Mouse (Mus musculus) hindbrain, embryonic 14.5 days (tissue): ENCODE results near the gene Ttc39b. TPM values are rescaled to one million over a fixed set of nuclear protein-coding genes. Genes with fewer than 3 reads are reported as not detected.
A peak's percentile ranks its signal among the peaks of the same experiment; 100 is the strongest.

Source experiments
- ATAC-seq: fragments of 200-750 bp; cut with Nextera tagmentation; 2 replicates; pipeline ENCODE4 v1.8.0; 2017; ENCODE audit warnings: moderate number of reproducible peaks, mild to moderate bottlenecking, moderate TSS enrichment, moderate library complexity; ENCODE audit not compliant: low FRiP score
- DNase-seq: peaks from one replicate; pipeline ENCODE4 v3.0.0-alpha.2; 2015; ENCODE audit warnings: low spot score
- H3K27ac ChIP-seq: fragments of 300-500 bp; sonication (generic); 2 replicates; pipeline ENCODE4 v1.5.1; 2014; ENCODE audit warnings: mild to moderate bottlenecking, moderate library complexity
- H3K27me3 ChIP-seq: fragments of 300-500 bp; sonication (generic); 2 replicates; pipeline ENCODE4 v1.6.1; 2014; ENCODE audit warnings: mild to moderate bottlenecking, low read length, mixed read lengths; ENCODE audit not compliant: control insufficient read depth, insufficient read depth
- H3K36me3 ChIP-seq: fragments of 300-500 bp; sonication (generic); replicated peaks from 2 replicates; pipeline ENCODE4 v1.6.1; 2014; ENCODE audit not compliant: control insufficient read depth, insufficient read depth
- H3K4me1 ChIP-seq: fragments of 300-500 bp; sonication (generic); replicated peaks from 2 replicates; pipeline ENCODE4 v1.6.1; 2014; ENCODE audit warnings: antibody characterized with exemption, low read length, mixed read lengths; ENCODE audit not compliant: control insufficient read depth, insufficient read depth
- H3K4me2 ChIP-seq: fragments of 300-500 bp; sonication (generic); replicated peaks from 2 replicates; pipeline ENCODE4 v1.6.1; 2014; ENCODE audit warnings: mild to moderate bottlenecking, moderate library complexity
- H3K4me3 ChIP-seq: fragments of 300-500 bp; sonication (generic); replicated peaks from 2 replicates; pipeline ENCODE4 v1.5.1; 2014; ENCODE audit warnings: mild to moderate bottlenecking, low read length
- H3K9ac ChIP-seq: fragments of 300-500 bp; sonication (generic); 2 replicates; pipeline ENCODE4 v1.6.1; 2014
- H3K9me3 ChIP-seq: fragments of 300-500 bp; sonication (generic); 2 replicates; pipeline ENCODE4 v1.6.1; 2016; ENCODE audit warnings: low read length; ENCODE audit not compliant: control insufficient read depth
- WGBS: fragments of 180-500 bp; shearing (Covaris S2); extraction: QIAGEN DNeasy Blood & Tissue Kit; methylation state at CpG from one replicate; pipeline ENCODE4 v1.1.7; 2014; 5-methylcytosine and 5-hydroxymethylcytosine counted together
- polyA plus RNA-seq: library from polyadenylated mRNA; unstranded; fragments of >200 nt; fragmentation: Nextera tagmentation; extraction: Ambion mirVana; gene quantifications from 2 replicates; pipeline ENCODE4 v1.2.1, GENCODE M21; 2014

Gene Ttc39b
- polyA plus RNA-seq, 1 experiment from 2014 or later, result 8.2 TPM

GRCm38 (mm10) chr4:83311481-83311880 lies 12.6 kb downstream of the Ttc39b start:
- H3K27me3 ChIP-seq, result no peaks in the 10 kb centered on the region
- ATAC-seq, result no peak
- WGBS, result 84% methylated on average over 8 of the region's 8 CpGs
- no peak overlapping the region for H3K4me2 ChIP-seq
- no peak overlapping the region for H3K27ac ChIP-seq
- H3K9me3 ChIP-seq, result no peaks in the 10 kb centered on the region
- no peak for DNase-seq
- no peak overlapping the region for H3K9ac ChIP-seq
- H3K4me3 ChIP-seq, result no peak overlapping the region
- no peaks in the 10 kb centered on the region for H3K36me3 ChIP-seq
- H3K4me1 ChIP-seq, result 0 out of 2 replicates have a peak, but pooled peaks cover 5% of the 10 kb centered on the region

- no peaks in the 10 kb centered on the region for H3K9me3 ChIP-seq
- WGBS, result 79% methylated on average over 10 of the region's 10 CpGs
- no peaks in the 10 kb centered on the region for H3K36me3 ChIP-seq
- no peaks in the 10 kb centered on the region for H3K27me3 ChIP-seq
- no peak overlapping the region for H3K27ac ChIP-seq
- 0 out of 2 replicates have a peak, but pooled peaks cover 5% of the 10 kb centered on the region for H3K4me1 ChIP-seq
- H3K4me3 ChIP-seq, result no peak overlapping the region
- ATAC-seq (no peak), DNase-seq (no peak)
- no peak overlapping the region for H3K9ac ChIP-seq
- H3K4me2 ChIP-seq, result no peak overlapping the region
Observed at GRCm38 (mm10) chr4:83310990-83311389, 13.1 kb downstream of the Ttc39b start.

GRCm38 (mm10) chr4:83308914-83309313 lies 15.1 kb downstream of the Ttc39b start:
- H3K9ac ChIP-seq, result no peak overlapping the region
- H3K4me3 ChIP-seq, result no peak overlapping the region
- no peak for DNase-seq
- 83% methylated on average over 3 of the region's 3 CpGs for WGBS
- no peaks in the 10 kb centered on the region for H3K4me1 ChIP-seq
- no peak overlapping the region for H3K27ac ChIP-seq
- ATAC-seq, result no peak
- H3K4me2 ChIP-seq, result no peak overlapping the region
- H3K36me3 ChIP-seq, result no peaks in the 10 kb centered on the region
- no peaks in the 10 kb centered on the region for H3K9me3 ChIP-seq
- no peaks in the 10 kb centered on the region for H3K27me3 ChIP-seq

DNA sequence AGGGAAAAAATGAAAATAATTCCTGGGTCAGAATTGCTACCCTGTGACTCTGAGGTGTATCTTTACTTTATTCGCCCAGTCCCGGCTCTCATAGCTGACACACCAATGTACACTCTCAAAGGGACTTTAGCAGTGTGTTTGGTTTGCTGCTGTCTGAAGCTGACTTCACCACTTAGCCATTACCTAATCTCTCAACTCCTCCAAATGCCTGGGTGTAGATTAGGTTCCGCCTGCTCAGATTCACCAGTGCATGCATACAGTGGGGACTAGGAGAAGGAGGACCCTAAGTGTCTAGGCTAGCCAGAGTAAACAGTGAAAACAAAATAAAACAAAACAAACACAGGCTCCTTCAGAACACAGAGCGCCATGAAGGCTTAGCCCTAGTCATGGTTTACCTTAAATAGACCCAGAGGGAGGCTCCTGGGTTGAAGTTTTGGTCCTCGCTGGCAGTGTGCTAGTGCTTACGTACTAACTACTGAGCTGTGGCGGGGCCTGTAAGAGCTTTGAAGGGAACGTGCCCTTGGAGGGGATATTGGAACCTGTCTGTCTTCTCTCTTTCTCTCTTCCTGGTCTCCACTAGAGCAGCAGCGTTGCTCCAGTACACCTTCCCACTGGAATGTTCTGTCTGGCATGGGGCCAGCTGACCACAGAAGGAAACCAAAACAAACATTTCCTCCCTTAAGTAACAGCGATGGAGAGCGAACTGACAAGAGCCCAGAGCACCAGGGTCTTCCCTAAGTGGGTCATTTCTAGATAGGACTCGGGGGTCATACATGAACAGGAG lies 16.2 kb downstream of the Ttc39b start:
- DNase-seq (no peak), ATAC-seq (no peak)
- no peaks in the 10 kb centered on the region for H3K9me3 ChIP-seq
- H3K4me1 ChIP-seq, result no peaks in the 10 kb centered on the region
- H3K27me3 ChIP-seq, result no peaks in the 10 kb centered on the region
- no peak overlapping the region for H3K9ac ChIP-seq
- WGBS, result 83% methylated on average over 12 of the region's 12 CpGs
- H3K36me3 ChIP-seq, result no peaks in the 10 kb centered on the region
- no peak overlapping the region for H3K27ac ChIP-seq
- no peak overlapping the region for H3K4me3 ChIP-seq
- no peak overlapping the region for H3K4me2 ChIP-seq

- WGBS, result 87% methylated on average over 7 of the region's 7 CpGs
- ATAC-seq (no peak), DNase-seq (no peak)
- no peaks in the 10 kb centered on the region for H3K27me3 ChIP-seq
- H3K9me3 ChIP-seq, result no peaks in the 10 kb centered on the region
- H3K27ac ChIP-seq, result no peak overlapping the region
- no peak overlapping the region for H3K4me2 ChIP-seq
- H3K4me3 ChIP-seq, result no peak overlapping the region
- no peak overlapping the region for H3K9ac ChIP-seq
- H3K4me1 ChIP-seq, result no peaks in the 10 kb centered on the region
- no peaks in the 10 kb centered on the region for H3K36me3 ChIP-seq
Observed at GRCm38 (mm10) chr4:83306879-83307278, 17.2 kb downstream of the Ttc39b start.

GRCm38 (mm10) chr4:83305099-83305498 lies 19.0 kb downstream of the Ttc39b start:
- DNase-seq (no peak), ATAC-seq (no peak)
- Histone ChIP-seq H3K4me1 (no peaks in the 10 kb centered on the region), H3K36me3 (no peaks in the 10 kb centered on the region), H3K4me3 (no peak overlapping the region), H3K9ac (no peak overlapping the region), H3K4me2 (no peak overlapping the region), H3K27ac (no peak overlapping the region), H3K9me3 (no peaks in the 10 kb centered on the region), H3K27me3 (no peaks in the 10 kb centered on the region)
- 84% methylated on average over 2 of the region's 2 CpGs for WGBS

- Histone ChIP-seq H3K27ac (no peak overlapping the region), H3K4me3 (no peak overlapping the region), H3K4me2 (no peak overlapping the region), H3K9me3 (no peaks in the 10 kb centered on the region), H3K27me3 (no peaks in the 10 kb centered on the region), H3K9ac (no peak overlapping the region), H3K4me1 (no peaks in the 10 kb centered on the region), H3K36me3 (no peaks in the 10 kb centered on the region)
- ATAC-seq (no peak), DNase-seq (peak; percentile 91)
- 44% methylated on average over 13 of the region's 13 CpGs for WGBS
Observed at GRCm38 (mm10) chr4:83302887-83303827, 20.9 kb downstream of the Ttc39b start.

GRCm38 (mm10) chr4:83302123-83302737 lies 21.8 kb downstream of the Ttc39b start:
- Histone ChIP-seq H3K4me3 (no peak overlapping the region), H3K9ac (no peak overlapping the region), H3K9me3 (no peaks in the 10 kb centered on the region), H3K27ac (no peak overlapping the region), H3K36me3 (no peaks in the 10 kb centered on the region), H3K27me3 (no peaks in the 10 kb centered on the region), H3K4me1 (no peaks in the 10 kb centered on the region), H3K4me2 (no peak overlapping the region)
- no peak for ATAC-seq
- 93% methylated on average over 16 of the region's 16 CpGs for WGBS
- DNase-seq, result no peak

- Histone ChIP-seq H3K27ac (no peak overlapping the region), H3K9me3 (no peaks in the 10 kb centered on the region), H3K4me1 (no peaks in the 10 kb centered on the region), H3K36me3 (no peaks in the 10 kb centered on the region), H3K4me3 (no peak overlapping the region), H3K27me3 (no peaks in the 10 kb centered on the region), H3K4me2 (no peak overlapping the region), H3K9ac (no peak overlapping the region)
- ATAC-seq (no peak), DNase-seq (no peak)
- 90% methylated on average over 1 of the region's 1 CpGs for WGBS
Observed at GRCm38 (mm10) chr4:83301713-83302112, 22.3 kb downstream of the Ttc39b start.
